Mouse (Mus musculus): Measurements from ENCODE around the gene Igf2bp2.
A peak's percentile ranks its signal among the peaks of the same experiment; 100 is the strongest.

Gene Igf2bp2

GRCm38 (mm10) chr16:22039978-22040377 is 123.1 kb downstream of the Igf2bp2 start:
- DNase-seq (ENCODE audit: low spot score in 2 of 2), result no peak

- DNase-seq (ENCODE audit: low spot score in 2 of 2), result no peak
Observed at GRCm38 (mm10) chr16:22038554-22038953, 124.5 kb downstream of the Igf2bp2 start.

- DNase-seq (ENCODE audit: low spot score in 2 of 2), result no peak
Observed at GRCm38 (mm10) chr16:22027474-22027873, 135.6 kb downstream of the Igf2bp2 start.

- no peak for DNase-seq (ENCODE audit: low spot score in 2 of 2)
Observed at GRCm38 (mm10) chr16:22022122-22022521, 141.0 kb downstream of the Igf2bp2 start.

GRCm38 (mm10) chr16:22015569-22015968 is 147.5 kb downstream of the Igf2bp2 start:
- DNase-seq (ENCODE audit: low spot score in 2 of 2), result no peak

- no peak for DNase-seq (ENCODE audit: low spot score in 2 of 2)
Observed at GRCm38 (mm10) chr16:22009596-22009995, 153.5 kb downstream of the Igf2bp2 start.

- peak; percentile 100 for DNase-seq (ENCODE audit: low spot score in 2 of 2)
Observed at GRCm38 (mm10) chr16:22009099-22009584, 154.0 kb downstream of the Igf2bp2 start, which contains the start of gene Senp2. Senp2 (plus strand) TSS chr16:22009484.

All from spleen, postnatal 36 days (tissue).